Mouse (Mus musculus): ENCODE measurements at regions not wholly inside any gene's neighbourhood (a gene's known extent, or its start where the extent isn't known, plus 50 kb on each side); places are given as distances from the start of the nearest gene placed in this dataset.

DNA sequence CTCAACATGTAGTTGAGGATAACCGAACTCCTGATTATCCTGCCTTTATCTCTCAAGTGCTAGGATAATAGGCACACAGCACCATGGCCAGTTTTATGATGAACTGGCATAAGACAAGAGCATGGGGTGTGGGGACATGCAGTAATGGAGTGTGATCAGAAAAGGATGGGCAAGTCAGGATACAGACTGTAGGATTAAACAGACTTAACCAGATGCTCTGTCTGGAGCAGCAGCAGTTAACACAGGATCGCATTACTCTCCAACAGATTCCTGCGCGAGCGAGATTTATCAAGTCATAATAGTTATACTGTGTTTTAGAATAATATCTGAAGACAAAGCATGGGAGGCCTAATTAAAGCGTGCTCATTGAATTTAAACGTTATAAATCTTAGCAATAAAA, 51.8 kb upstream of the Adtrp start:
- no peak for DNase-seq (ENCODE audit: low spot score in 2 of 2)

DNA sequence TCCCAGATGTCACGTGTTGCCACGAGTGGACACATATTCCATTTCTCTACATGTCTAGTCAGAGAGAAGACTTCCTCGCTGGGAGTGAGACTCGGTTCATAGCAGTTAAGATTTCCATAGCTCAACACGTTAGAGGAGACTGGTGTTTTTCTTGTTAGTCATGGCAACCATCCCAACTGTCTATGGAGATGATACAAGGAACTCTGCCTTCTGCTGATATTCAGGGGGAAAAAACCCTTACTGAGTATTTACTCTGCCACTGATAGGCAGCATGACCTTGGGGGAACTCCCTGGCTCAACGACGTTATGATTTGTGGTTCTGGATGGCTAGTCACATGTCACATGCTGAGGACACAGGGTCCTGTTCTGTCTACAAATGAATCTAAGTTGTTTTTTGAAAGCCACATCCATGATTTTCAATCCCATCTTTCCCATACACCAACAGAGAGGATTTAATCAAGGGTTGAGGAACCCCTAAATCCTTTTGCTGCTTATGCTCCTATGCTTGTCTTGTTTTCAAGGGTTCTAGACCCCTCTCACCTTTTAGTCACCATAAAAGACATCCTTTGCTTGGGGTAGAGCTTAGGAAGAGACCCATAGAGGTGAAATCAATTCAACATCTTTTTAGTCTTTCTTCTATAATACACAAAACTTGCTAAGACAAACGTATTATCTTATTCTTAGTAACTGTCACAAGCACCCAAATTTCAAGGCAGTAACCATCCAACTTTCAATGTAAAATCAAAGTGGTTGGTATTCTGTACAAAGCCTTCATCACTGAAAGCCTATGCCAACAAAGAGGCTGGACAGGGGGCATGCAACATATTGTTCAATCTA, 50.2 kb upstream of the Adtrp start:
- no peak for DNase-seq (ENCODE audit: low spot score in 2 of 2)

Measured in adrenal gland, adult 18-20 months (tissue).